Comparison of ENCODE assay signal across 31 mouse cellular contexts in genomic region chr17:5386885-5387545, GRCm38 (mm10). TPM values are rescaled to one million over a fixed set of nuclear protein-coding genes. Genes with fewer than 3 reads are reported as not detected.
DNase-seq lines count a peak whose midpoint lies in the region; ATAC-seq and TF ChIP-seq lines count a peak whose summit lies in the region.
"Had no signal": no experiment of that assay in that cellular context is flagged by ENCODE, and none has a peak within 500 bp of the region (broad histone marks: within the 10 kb centered on the region; RNA-seq: fewer than 3 reads in every experiment).

No protein-coding gene starts in this region.

- peak; percentile 70 for ATAC-seq in cerebellum, adult (ENCODE audit: insufficient number of reproducible peaks, low FRiP score, low TSS enrichment)
- ATAC-seq: forebrain, embryonic 14.5 days; intestine, embryonic 15.5 days; midbrain, embryonic 15.5 days had no signal

- H3K27me3 ChIP-seq in cerebellum, adult 2 months (ENCODE audit: control insufficient read depth, insufficient read depth, low read length) = no peaks in the 10 kb centered on the region
- H3K27me3 ChIP-seq: embryonic facial prominence, embryonic 12.5 days; hindbrain, embryonic 15.5 days; intestine, embryonic 15.5 days; limb, embryonic 13.5 days; midbrain, embryonic 15.5 days had no signal

- DNase-seq in left cerebral cortex, postnatal 4 days = peak; percentile 50
- DNase-seq in left cerebral cortex, postnatal 25 days (ENCODE audit: low spot score in 2 of 2) = no peak
- peak; percentile 81 to 83 for DNase-seq in cerebellum, adult 2 months
- peak; percentile 70 to 73 for DNase-seq in cerebellum, postnatal 14 days
- no peak for DNase-seq in yolk sac, embryonic 10.5 days (ENCODE audit: low spot score)
- DNase-seq in c-Kit-positive CD71-positive TER-119-positive erythroid progenitor cells, embryonic 14.5 days (ENCODE audit: low spot score) = no peak
- DNase-seq in Muller cell, postnatal 12 days (ENCODE audit: inconsistent ontology term) = no peak
- DNase-seq: adrenal gland, postnatal 36 days; embryo, embryonic 11 days; gastrocnemius, postnatal 25 days; heart, adult 18-20 months; heart, postnatal 4 days; layer of hippocampus, adult 9-11 months; lung, embryonic 14.5 days; lung, postnatal 14 days; right cerebral cortex, adult 18-20 months; right cerebral cortex, postnatal 4 days; thymus, adult 2 months; thymus, postnatal 36 days had no signal

- intact Hi-C loops in left cerebral cortex, postnatal 4 days (cut with DNase I) = no loop called here
- intact Hi-C loops in left cerebral cortex, postnatal 25 days (cut with DNase I) = no loop called here

- no peak overlapping the region for H3K27ac ChIP-seq in cerebellum, adult 2 months (ENCODE audit: insufficient read depth, low read length)
- H3K27ac ChIP-seq: embryonic facial prominence, embryonic 12.5 days; hindbrain, embryonic 15.5 days; intestine, embryonic 15.5 days; kidney, postnatal 0 days; limb, embryonic 13.5 days; liver, embryonic 14.5 days; midbrain, embryonic 15.5 days had no signal

- no peak for TF ChIP-seq POLR2A in cerebellum, adult 2 months (IDR thresholded peaks at IDR 0.05; ENCODE audit: borderline replicate concordance, insufficient read depth, low read length)

- TF ChIP-seq CTCF in cerebellum, adult 2 months (IDR thresholded peaks at IDR 0.05; ENCODE audit: borderline replicate concordance, insufficient read depth, low read depth, low read length) = no peak

- no peak overlapping the region for H3K4me3 ChIP-seq in cerebellum, adult 2 months (replicated peaks; ENCODE audit: insufficient read depth, low read depth, low read length)
- H3K4me3 ChIP-seq: embryonic facial prominence, embryonic 12.5 days; hindbrain, embryonic 15.5 days; intestine, embryonic 15.5 days; limb, embryonic 13.5 days; midbrain, embryonic 15.5 days had no signal

- H3K4me1 ChIP-seq in cerebellum, adult 2 months (ENCODE audit: control insufficient read depth, insufficient read depth, low read length) = peaks cover 14% of the 10 kb centered on the region
- H3K4me1 ChIP-seq: embryonic facial prominence, embryonic 12.5 days; intestine, embryonic 15.5 days; limb, embryonic 13.5 days had no signal

- 18% methylated on average over 12 of the region's 12 CpGs for WGBS in cerebellum, adult 2 months

RNA-seq across cellular contexts. Expression of gene Ldhal6b, which starts 31.6 kb away (rescaled TPM):
- total RNA-seq in left cerebral cortex, postnatal 4 days (2021) = 1 to 10 TPM; 1.9 to 2.0 TPM
- 1 to 10 TPM; 1.1 to 1.2 TPM for total RNA-seq in left cerebral cortex, postnatal 25 days (2021)
- 0.75 and 0.76 TPM in 2 replicates for polyA plus RNA-seq in cerebellum, adult 2 months (2012; rRNA removed)
- polyA plus RNA-seq: forebrain, embryonic 14.5 days; heart, embryonic 11.5 days; heart, embryonic 16.5 days; hindbrain, embryonic 15.5 days; intestine, embryonic 15.5 days; kidney, postnatal 0 days; limb, embryonic 13.5 days; lung, embryonic 14.5 days; midbrain, embryonic 15.5 days; neural tube, embryonic 11.5 days had no signal

RNA-seq across cellular contexts. Expression of gene Tmem242, which starts 53.0 kb away (rescaled TPM):
- total RNA-seq in left cerebral cortex, postnatal 4 days (2021) = 10 to 100 TPM; 67.6 to 71.8 TPM
- 10 to 100 TPM; 84.3 to 92.8 TPM for total RNA-seq in left cerebral cortex, postnatal 25 days (2021)
- polyA plus RNA-seq in cerebellum, adult 2 months (2012; rRNA removed) = 45.2 and 52.3 TPM in 2 replicates

Comparison
In these comparisons a context has a peak if more than half of its experiments do, and no peak if none do; other contexts are left out.
1. DNase-seq: peak in left cerebral cortex, postnatal 4 days (single experiment), cerebellum, adult 2 months (2 of 2) and cerebellum, postnatal 14 days (2 of 2); none in left cerebral cortex, postnatal 25 days (0 of 2), yolk sac, embryonic 10.5 days (single experiment), c-Kit-positive CD71-positive TER-119-positive erythroid progenitor cells, embryonic 14.5 days (single experiment) and Muller cell, postnatal 12 days (single experiment).